Mouse (Mus musculus) stomach, embryonic 16.5 days (tissue): ENCODE data around the gene Slc17a5. TPM values are rescaled to one million over a fixed set of nuclear protein-coding genes. Genes with fewer than 3 reads are reported as not detected.

ENCODE experiments used
- polyA plus RNA-seq: library from polyadenylated mRNA; unstranded; fragments of >200 nt; fragmentation: Nextera tagmentation; extraction: Ambion mirVana; gene quantifications from 2 replicates; pipeline ENCODE4 v1.2.1, GENCODE M21; 2015

Slc17a5 gene
- polyA plus RNA-seq, 1 experiment from 2014 or later: 21.4 TPM

Other genes with a start within 250 kb of the Slc17a5 start
- gene Gsta2, start 232.3 kb downstream of the Slc17a5 start, polyA plus RNA-seq: 31.3 and 32.1 TPM in 2 replicates
- 0.23 TPM in 1 of 2 replicates, not detected in the other for gene Dppa5a, start 219.9 kb downstream of the Slc17a5 start, polyA plus RNA-seq
- gene Ooep, start 209.3 kb downstream of the Slc17a5 start, polyA plus RNA-seq: 0.55 and 0.75 TPM in 2 replicates
- 0.14 and 0.15 TPM in 2 replicates for gene Ddx43, start 192.3 kb downstream of the Slc17a5 start, polyA plus RNA-seq
- 2.2 and 2.9 TPM in 2 replicates for gene Cgas, start 144.8 kb downstream of the Slc17a5 start, polyA plus RNA-seq
- gene Mto1, start 139.8 kb downstream of the Slc17a5 start, polyA plus RNA-seq: 24.4 and 26.0 TPM in 2 replicates
- gene Gm17324, start 139.3 kb downstream of the Slc17a5 start, polyA plus RNA-seq: 0.62 and 0.70 TPM in 2 replicates
- gene Eef1a1, start 98.9 kb downstream of the Slc17a5 start, polyA plus RNA-seq: 4,219 and 4,255 TPM in 2 replicates
- gene Cd109, start 27.5 kb upstream of the Slc17a5 start, polyA plus RNA-seq: 13.6 and 14.1 TPM in 2 replicates